Mouse (Mus musculus) myocyte (in vitro differentiated cells): ENCODE data around the gene Hid1.

Experiments
- CEBPB ChIP-seq: IDR thresholded peaks from 2 replicates; pipeline ENCODE4 v1.6.1; 2011; ENCODE audit warnings: mild to moderate bottlenecking, moderate library complexity; ENCODE audit not compliant: poor library complexity, insufficient read depth, severe bottlenecking
- MAX ChIP-seq: IDR thresholded peaks from one replicate; pipeline ENCODE4 v1.6.1; 2011; ENCODE audit warnings: low read depth, mild to moderate bottlenecking, control low read depth
- MYOD1 ChIP-seq, 3 experiments: IDR thresholded peaks; one replicate each; pipeline ENCODE4 v1.6.1; 2011; ENCODE audit warnings: control low read depth in 2 of 3, low read depth in 2 of 3, mild to moderate bottlenecking in 2 of 3, moderate library complexity in 1 of 3; ENCODE audit not compliant: insufficient read length in 2 of 3, control insufficient read depth in 1 of 3
- POLR2A ChIP-seq: IDR thresholded peaks from one replicate; pipeline ENCODE4 v1.6.1; 2011; ENCODE audit warnings: low read depth, mild to moderate bottlenecking, control low read depth, moderate library complexity; ENCODE audit not compliant: insufficient read length
- POLR2AphosphoS2 ChIP-seq: IDR thresholded peaks from one replicate; pipeline ENCODE4 v1.6.1; 2011; ENCODE audit warnings: low read depth, control low read depth; ENCODE audit not compliant: insufficient read length
- REST ChIP-seq: IDR thresholded peaks from one replicate; pipeline ENCODE4 v1.6.1; 2011; ENCODE audit warnings: mild to moderate bottlenecking, control low read depth, moderate library complexity; ENCODE audit not compliant: insufficient read depth, insufficient read length
- TCF12 ChIP-seq: IDR thresholded peaks from one replicate; pipeline ENCODE4 v1.6.1; 2011; ENCODE audit warnings: mild to moderate bottlenecking, control low read depth; ENCODE audit not compliant: poor library complexity, insufficient read depth, severe bottlenecking
- TCF3 ChIP-seq: IDR thresholded peaks from one replicate; pipeline ENCODE4 v1.6.1; 2011; ENCODE audit warnings: low read depth, control low read depth; ENCODE audit not compliant: insufficient read length
- USF1 ChIP-seq: IDR thresholded peaks from one replicate; pipeline ENCODE4 v1.6.1; 2011; ENCODE audit warnings: low read depth, mild to moderate bottlenecking, control low read depth, moderate library complexity

- TF ChIP-seq MYOD1 (IDR thresholded peaks at IDR 0.05; ENCODE audit: control insufficient read depth in 1 of 3, insufficient read length in 2 of 3, low read depth in 2 of 3) (no peak), USF1 (no peak), POLR2A (no peak), TCF3 (no peak), TCF12 (no peak), POLR2AphosphoS2 (no peak), MAX (no peak), REST (no peak), CEBPB (no peak)
Observed at GRCm38 (mm10) chr11:115370368-115370767, 2.8 kb upstream of the Hid1 start.
